Mouse (Mus musculus): ENCODE results near the gene Rnf126. TPM values are rescaled to one million over a fixed set of nuclear protein-coding genes. Genes with fewer than 3 reads are reported as not detected.

The Rnf126 gene
- total RNA-seq, 2 experiments from 2014 or later = 90.7 to 95.8 TPM

GRCm38 (mm10) chr10:79793738-79794490 is 27.2 kb upstream of the Rnf126 start:
- no peak for DNase-seq (ENCODE audit: extremely low spot score in 1 of 2, low spot score in 2 of 2)
- intact Hi-C loops (cut with DNase I) = loop anchor here (2.0 kb wide), 1 partner anchor 19 kb away; no protein-coding TSS in a partner anchor

GRCm38 (mm10) chr10:79793051-79793737 is 26.4 kb upstream of the Rnf126 start, which contains the start of gene Palm:
Gene Palm (plus strand): TSS chr10:79793572.
- intact Hi-C loops (cut with DNase I) = loop anchor here (2.0 kb wide), 1 partner anchor 20 kb away; no protein-coding TSS in a partner anchor
- peak; percentile 48 to 87 for DNase-seq (ENCODE audit: extremely low spot score in 1 of 2, low spot score in 2 of 2)

- DNase-seq (ENCODE audit: extremely low spot score in 1 of 2, low spot score in 2 of 2) = no peak
- intact Hi-C loops (cut with DNase I) = loop anchor here (2.0 kb wide), 1 partner anchor 20 kb away; no protein-coding TSS in a partner anchor
Measured at GRCm38 (mm10) chr10:79792339-79793040, 25.7 kb upstream of the Rnf126 start.

- no peak for DNase-seq (ENCODE audit: extremely low spot score in 1 of 2, low spot score in 2 of 2)
- intact Hi-C loops (cut with DNase I) = no loop called here
Measured at GRCm38 (mm10) chr10:79790861-79791260, 24.1 kb upstream of the Rnf126 start, which contains the start of gene Prss57. Gene Prss57 (minus strand): TSS chr10:79790961.

- intact Hi-C loops (cut with DNase I) = no loop called here
- no peak for DNase-seq (ENCODE audit: extremely low spot score in 1 of 2, low spot score in 2 of 2)
Measured at GRCm38 (mm10) chr10:79789581-79789980, 22.8 kb upstream of the Rnf126 start.

- peak; percentile 52 to 73 for DNase-seq (ENCODE audit: extremely low spot score in 1 of 2, low spot score in 2 of 2)
- intact Hi-C loops (cut with DNase I) = no loop called here
Measured at GRCm38 (mm10) chr10:79788386-79789158, 21.8 kb upstream of the Rnf126 start.

- intact Hi-C loops (cut with DNase I) = no loop called here
- DNase-seq (ENCODE audit: extremely low spot score in 1 of 2, low spot score in 2 of 2) = no peak
Measured at GRCm38 (mm10) chr10:79783920-79784800, 17.4 kb upstream of the Rnf126 start.

GRCm38 (mm10) chr10:79783050-79783449 is 16.3 kb upstream of the Rnf126 start:
- DNase-seq (ENCODE audit: extremely low spot score in 1 of 2, low spot score in 2 of 2) = no peak
- intact Hi-C loops (cut with DNase I) = no loop called here

- intact Hi-C loops (cut with DNase I) = no loop called here
- no peak for DNase-seq (ENCODE audit: extremely low spot score in 1 of 2, low spot score in 2 of 2)
Measured at GRCm38 (mm10) chr10:79781956-79782355, 15.2 kb upstream of the Rnf126 start.

- no peak for DNase-seq (ENCODE audit: extremely low spot score in 1 of 2, low spot score in 2 of 2)
- intact Hi-C loops (cut with DNase I) = no loop called here
Measured at GRCm38 (mm10) chr10:79781139-79781538, 14.4 kb upstream of the Rnf126 start.

- DNase-seq (ENCODE audit: extremely low spot score in 1 of 2, low spot score in 2 of 2) = peak; percentile 62 to 77
- intact Hi-C loops (cut with DNase I) = no loop called here
Measured at GRCm38 (mm10) chr10:79780664-79781015, 13.9 kb upstream of the Rnf126 start.

- intact Hi-C loops (cut with DNase I) = no loop called here
- DNase-seq (ENCODE audit: extremely low spot score in 1 of 2, low spot score in 2 of 2) = peak; percentile 94 to 96
Measured at GRCm38 (mm10) chr10:79779784-79780663, 13.3 kb upstream of the Rnf126 start.

- no peak for DNase-seq (ENCODE audit: extremely low spot score in 1 of 2, low spot score in 2 of 2)
- intact Hi-C loops (cut with DNase I) = no loop called here
Measured at GRCm38 (mm10) chr10:79779193-79779592, 12.4 kb upstream of the Rnf126 start.

GRCm38 (mm10) chr10:79778006-79778405 is 11.3 kb upstream of the Rnf126 start:
- intact Hi-C loops (cut with DNase I) = no loop called here
- peak in 1 of 2 experiments; percentile 73 for DNase-seq (ENCODE audit: extremely low spot score in 1 of 2, low spot score in 2 of 2)

GRCm38 (mm10) chr10:79777103-79777531 is 10.4 kb upstream of the Rnf126 start, which contains the start of gene Fstl3:
Gene Fstl3 (plus strand): TSS chr10:79777272.
- intact Hi-C loops (cut with DNase I) = no loop called here
- no peak for DNase-seq (ENCODE audit: extremely low spot score in 1 of 2, low spot score in 2 of 2)

- intact Hi-C loops (cut with DNase I) = no loop called here
- no peak for DNase-seq (ENCODE audit: extremely low spot score in 1 of 2, low spot score in 2 of 2)
Measured at GRCm38 (mm10) chr10:79774486-79775279, 7.9 kb upstream of the Rnf126 start.
